Mouse (Mus musculus) neural tube, embryonic 14.5 days (tissue): ENCODE measurements around the gene Lpp. TPM values are rescaled to one million over a fixed set of nuclear protein-coding genes. Genes with fewer than 3 reads are reported as not detected.

Experiments used
- ATAC-seq: fragments of 200-750 bp; cut with Nextera tagmentation; 2 replicates; pipeline ENCODE4 v1.8.0; 2017; ENCODE audit warnings: low read depth, mild to moderate bottlenecking, moderate TSS enrichment, moderate library complexity
- H3K27ac ChIP-seq: fragments of 300-500 bp; sonication (generic); 2 replicates; pipeline ENCODE4 v1.5.1; 2014; ENCODE audit warnings: low read depth, mild to moderate bottlenecking, control low read depth, low read length, moderate library complexity, mixed read lengths
- H3K27me3 ChIP-seq: fragments of 300-500 bp; sonication (generic); 2 replicates; pipeline ENCODE4 v1.6.1; 2014; ENCODE audit warnings: low read length; ENCODE audit not compliant: control insufficient read depth, insufficient read depth
- H3K36me3 ChIP-seq: fragments of 300-500 bp; sonication (generic); 2 replicates; pipeline ENCODE4 v1.6.1; 2014; ENCODE audit warnings: low read length, mixed read lengths; ENCODE audit not compliant: control insufficient read depth, insufficient read depth
- H3K4me1 ChIP-seq: fragments of 300-500 bp; sonication (generic); 2 replicates; pipeline ENCODE4 v1.6.1; 2014; ENCODE audit warnings: low read length; ENCODE audit not compliant: control insufficient read depth, insufficient read depth
- H3K4me2 ChIP-seq: fragments of 300-500 bp; sonication (generic); 2 replicates; pipeline ENCODE4 v1.6.1; 2014; ENCODE audit warnings: mild to moderate bottlenecking, low read depth, low read length, control low read depth
- H3K4me3 ChIP-seq: fragments of 300-500 bp; sonication (generic); 2 replicates; pipeline ENCODE4 v1.5.1; 2014; ENCODE audit warnings: low read depth, low read length, control low read depth, mixed read lengths
- H3K9ac ChIP-seq: fragments of 300-500 bp; sonication (generic); replicated peaks from 2 replicates; pipeline ENCODE4 v1.6.1; 2014; ENCODE audit warnings: low read depth, mild to moderate bottlenecking, control low read depth, low read length, mixed read lengths
- H3K9me3 ChIP-seq: fragments of 300-500 bp; sonication (generic); 2 replicates; pipeline ENCODE4 v1.6.1; 2016; ENCODE audit warnings: low read length; ENCODE audit not compliant: control insufficient read depth
- WGBS: fragments of 180-500 bp; shearing (Covaris S2); extraction: QIAGEN DNeasy Blood & Tissue Kit; methylation state at CpG from one replicate; pipeline ENCODE4 v1.1.7; 2014; 5-methylcytosine and 5-hydroxymethylcytosine counted together
- polyA plus RNA-seq: library from polyadenylated mRNA; unstranded; fragments of >200 nt; fragmentation: Nextera tagmentation; extraction: Ambion mirVana; gene quantifications from 2 replicates; pipeline ENCODE4 v1.2.1, GENCODE M21; 2014

The Lpp gene
- polyA plus RNA-seq, 1 experiment from 2014 or later, result 7.0 TPM

DNA sequence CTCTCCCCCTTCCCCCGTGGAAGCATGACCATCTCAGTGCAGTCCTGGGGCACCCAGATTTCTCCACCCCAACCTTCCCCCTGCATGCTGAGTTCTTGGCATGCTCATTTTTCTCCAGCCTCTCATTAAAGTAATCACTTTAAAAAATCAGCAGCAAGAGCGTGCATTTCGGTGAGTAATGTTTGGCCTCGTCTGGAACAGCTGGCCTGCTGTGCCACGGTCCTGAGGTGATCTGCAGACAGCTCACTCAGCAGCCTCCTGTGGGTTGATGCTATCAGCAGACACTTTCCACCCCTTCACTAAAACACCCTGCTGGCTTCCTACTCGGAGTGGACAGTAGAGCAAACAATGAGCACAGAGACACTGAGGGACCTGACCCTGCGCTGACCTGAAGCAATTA is 437.6 kb downstream of the Lpp start:
- Histone ChIP-seq H3K4me1 (no peaks in the 10 kb centered on the region), H3K36me3 (no peaks in the 10 kb centered on the region), H3K9ac (no peak overlapping the region), H3K9me3 (no peaks in the 10 kb centered on the region), H3K27me3 (no peaks in the 10 kb centered on the region), H3K27ac (no peak overlapping the region), H3K4me2 (no peak overlapping the region), H3K4me3 (no peak overlapping the region)
- 53% methylated on average over 7 of the region's 7 CpGs for WGBS
- ATAC-seq, result no peak

DNA sequence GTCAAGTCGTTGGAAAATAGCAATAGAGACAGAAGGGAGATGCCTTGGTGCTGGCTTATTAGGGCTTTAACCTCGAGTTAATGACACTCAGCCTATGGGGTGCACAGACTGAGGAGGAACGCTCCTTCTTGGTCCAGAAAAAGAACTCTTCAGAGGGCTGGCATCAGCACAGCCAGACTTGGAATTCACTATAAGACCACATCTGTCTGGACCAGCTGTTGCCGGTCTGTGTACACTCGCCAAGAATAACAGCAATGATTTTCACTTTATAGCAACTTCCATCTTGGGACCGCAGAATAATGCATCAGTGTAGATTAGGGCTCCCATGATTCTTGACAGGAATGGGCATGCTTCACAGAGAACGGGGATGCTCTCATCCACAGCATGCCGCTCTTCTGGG is 439.9 kb downstream of the Lpp start:
- H3K4me3 ChIP-seq, result no peak overlapping the region
- no peak overlapping the region for H3K4me2 ChIP-seq
- ATAC-seq, result peak; percentile 46; the same call in 1 of the 2 replicates
- H3K27ac ChIP-seq, result no peak overlapping the region
- WGBS, result 71% methylated on average over 8 of the region's 8 CpGs
- H3K4me1 ChIP-seq, result no peaks in the 10 kb centered on the region
- no peaks in the 10 kb centered on the region for H3K9me3 ChIP-seq
- H3K36me3 ChIP-seq, result no peaks in the 10 kb centered on the region
- H3K9ac ChIP-seq, result no peak overlapping the region
- H3K27me3 ChIP-seq, result no peaks in the 10 kb centered on the region

DNA sequence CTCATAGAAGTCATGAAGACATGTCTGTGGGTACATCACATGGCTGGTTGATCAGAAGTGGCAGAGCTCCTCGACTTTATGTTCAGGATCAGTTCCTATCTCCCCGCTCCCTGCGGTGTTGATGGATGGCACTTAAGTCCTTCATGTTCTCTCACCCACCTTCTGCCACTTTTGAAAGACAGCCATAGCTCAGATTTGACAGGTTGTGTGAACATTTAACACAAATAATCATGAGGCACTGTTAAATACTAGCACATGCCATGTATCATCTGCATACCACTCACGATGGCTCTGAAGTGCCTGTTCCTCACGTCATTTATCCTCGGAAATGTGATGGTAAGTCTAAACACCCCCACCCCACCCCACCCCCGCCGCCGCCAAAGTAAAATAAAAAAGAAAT is 441.2 kb downstream of the Lpp start:
- WGBS, result 80% methylated on average over 9 of the region's 9 CpGs
- no peak overlapping the region for H3K4me3 ChIP-seq
- no peak overlapping the region for H3K9ac ChIP-seq
- no peak for ATAC-seq
- no peak overlapping the region for H3K27ac ChIP-seq
- no peak overlapping the region for H3K4me2 ChIP-seq
- H3K4me1 ChIP-seq, result no peaks in the 10 kb centered on the region
- H3K27me3 ChIP-seq, result no peaks in the 10 kb centered on the region
- H3K9me3 ChIP-seq, result no peaks in the 10 kb centered on the region
- H3K36me3 ChIP-seq, result no peaks in the 10 kb centered on the region

DNA sequence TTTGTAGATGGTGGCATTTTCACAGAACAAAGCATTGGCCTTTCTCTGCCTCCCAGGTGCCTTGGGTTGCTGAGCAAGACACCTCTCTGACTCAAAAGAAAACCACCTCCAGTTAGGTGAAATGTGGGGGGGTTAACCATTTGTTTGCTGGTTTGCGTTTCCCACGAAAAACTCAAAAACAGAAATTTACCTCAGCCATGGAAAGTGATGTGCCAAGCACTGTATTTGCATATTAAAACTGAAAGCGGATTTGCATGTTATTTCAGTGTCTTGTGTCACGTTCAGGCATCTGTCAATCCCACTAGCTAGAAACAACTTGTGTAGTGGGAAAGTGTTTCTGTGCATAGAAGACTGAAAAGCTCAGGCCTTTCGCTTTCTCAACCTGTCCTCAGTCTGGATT is 443.2 kb downstream of the Lpp start:
- WGBS, result 90% methylated on average over 5 of the region's 5 CpGs
- H3K4me2 ChIP-seq, result no peak overlapping the region

DNA sequence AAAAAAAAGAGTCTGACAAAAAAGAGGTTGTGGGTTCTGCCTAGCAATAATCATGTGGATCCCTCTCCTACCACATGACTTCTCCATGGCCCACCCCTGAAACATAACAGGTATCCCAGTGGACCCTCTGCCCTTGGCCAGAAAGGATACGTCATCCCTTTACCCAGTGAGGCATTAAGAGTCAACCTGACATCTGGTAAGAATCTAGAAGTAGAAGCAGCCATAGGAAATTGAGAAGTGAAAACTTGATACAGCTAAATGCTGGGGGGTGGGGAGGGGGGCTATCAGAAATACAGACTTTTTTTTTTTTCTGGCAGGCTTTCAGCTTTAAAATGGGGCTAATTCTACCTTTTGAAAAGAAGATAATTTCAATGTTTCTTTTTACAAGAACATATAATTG is 445.7 kb downstream of the Lpp start:
- Histone ChIP-seq H3K4me3 (no peak overlapping the region), H3K4me1 (no peaks in the 10 kb centered on the region), H3K36me3 (no peaks in the 10 kb centered on the region), H3K4me2 (no peak overlapping the region), H3K27ac (no peak overlapping the region), H3K27me3 (no peaks in the 10 kb centered on the region), H3K9me3 (no peaks in the 10 kb centered on the region), H3K9ac (no peak overlapping the region)
- ATAC-seq, result no peak
- 100% methylated on average over 1 of the region's 1 CpGs for WGBS

More for the DNA sequence above, 443.2 kb downstream of the Lpp start:
- no peaks in the 10 kb centered on the region for H3K36me3 ChIP-seq
- H3K4me1 ChIP-seq, result no peaks in the 10 kb centered on the region
- no peak overlapping the region for H3K4me3 ChIP-seq
- no peak for ATAC-seq
- H3K27me3 ChIP-seq, result no peaks in the 10 kb centered on the region
- H3K9me3 ChIP-seq, result no peaks in the 10 kb centered on the region
- no peak overlapping the region for H3K27ac ChIP-seq
- no peak overlapping the region for H3K9ac ChIP-seq

DNA sequence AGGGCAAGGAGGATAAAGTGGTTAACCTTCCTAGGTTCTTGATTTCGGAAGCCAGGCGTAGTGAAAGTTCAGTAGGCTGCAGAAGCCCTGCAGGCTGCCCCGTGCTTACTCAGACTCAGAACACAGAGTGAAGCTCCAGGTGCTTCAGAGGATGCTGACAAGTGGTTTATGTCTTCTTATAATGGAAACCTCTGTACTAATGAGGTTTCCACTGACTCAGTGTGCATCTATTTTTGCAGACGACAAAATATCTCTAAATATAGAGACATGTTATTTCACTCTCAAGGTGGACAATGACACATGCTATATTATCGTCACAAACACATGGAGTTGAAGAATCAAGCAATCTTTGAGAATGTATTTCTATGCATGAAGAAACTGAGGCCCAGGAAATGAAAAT is 446.8 kb downstream of the Lpp start:
- Histone ChIP-seq H3K9ac (no peak overlapping the region), H3K9me3 (no peaks in the 10 kb centered on the region), H3K4me2 (no peak overlapping the region), H3K4me1 (no peaks in the 10 kb centered on the region), H3K4me3 (no peak overlapping the region), H3K36me3 (no peaks in the 10 kb centered on the region), H3K27ac (no peak overlapping the region), H3K27me3 (no peaks in the 10 kb centered on the region)
- WGBS, result 89% methylated on average over 5 of the region's 5 CpGs
- no peak for ATAC-seq

DNA sequence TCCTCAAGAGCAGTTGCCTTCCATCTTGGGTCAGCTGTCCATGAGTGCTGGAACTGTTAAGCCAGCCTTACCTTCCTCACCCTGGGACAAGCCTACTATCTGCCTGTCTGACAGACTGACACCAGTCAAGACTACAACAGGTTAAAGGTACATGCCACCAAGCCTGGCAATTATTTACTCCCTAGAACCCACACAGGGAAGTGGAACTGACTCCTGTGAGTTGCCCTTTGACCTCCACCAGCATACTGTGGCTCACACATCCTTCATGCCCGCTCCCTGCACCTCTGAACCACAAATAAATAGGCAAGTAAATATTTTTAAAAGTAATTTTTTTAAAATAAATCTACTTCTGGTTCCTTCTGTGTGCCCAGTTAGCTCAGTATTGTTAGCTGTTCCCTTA is 452.8 kb downstream of the Lpp start:
- H3K27me3 ChIP-seq, result no peaks in the 10 kb centered on the region
- H3K27ac ChIP-seq, result no peak overlapping the region
- H3K4me2 ChIP-seq, result no peak overlapping the region
- WGBS, result 86% methylated on average over 1 of the region's 1 CpGs
- no peak overlapping the region for H3K4me3 ChIP-seq
- H3K9ac ChIP-seq, result no peak overlapping the region
- no peaks in the 10 kb centered on the region for H3K36me3 ChIP-seq
- no peak for ATAC-seq
- H3K9me3 ChIP-seq, result no peaks in the 10 kb centered on the region
- H3K4me1 ChIP-seq, result no peaks in the 10 kb centered on the region

DNA sequence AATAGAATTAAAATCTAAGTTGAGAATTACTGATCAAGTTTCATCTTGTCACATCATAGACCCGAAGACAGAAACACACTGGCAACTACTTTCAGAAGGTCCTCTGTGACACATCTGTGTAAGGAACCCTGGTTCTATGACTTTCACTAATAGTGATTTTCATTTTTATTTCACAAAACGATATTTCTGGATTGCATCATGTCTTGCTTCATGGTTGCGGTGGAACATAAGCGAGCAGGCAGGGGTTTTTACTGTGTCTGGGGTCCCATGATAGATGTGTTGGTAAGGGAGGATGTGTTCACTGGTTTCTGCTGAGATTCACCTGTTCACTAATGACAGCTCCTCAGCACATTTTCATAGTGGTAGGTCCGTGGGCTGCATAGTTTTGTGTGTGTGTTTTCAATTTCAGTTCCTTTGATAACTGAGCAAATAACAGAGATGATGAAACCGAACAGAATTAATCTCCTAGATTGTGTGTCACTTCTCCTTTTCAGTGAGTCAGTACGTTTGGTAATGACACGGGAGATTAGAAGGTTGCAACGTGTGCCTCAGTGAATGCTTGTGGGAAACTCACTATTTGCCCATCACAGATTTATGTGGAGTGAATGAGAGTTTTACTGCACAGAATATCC is 466.3 kb downstream of the Lpp start:
- no peak for ATAC-seq
- Histone ChIP-seq H3K27ac (no peak overlapping the region), H3K36me3 (no peaks in the 10 kb centered on the region), H3K4me2 (no peak overlapping the region), H3K27me3 (no peaks in the 10 kb centered on the region), H3K4me1 (no peaks in the 10 kb centered on the region), H3K9ac (no peak overlapping the region), H3K9me3 (no peaks in the 10 kb centered on the region), H3K4me3 (no peak overlapping the region)
- 92% methylated on average over 9 of the region's 9 CpGs for WGBS

DNA sequence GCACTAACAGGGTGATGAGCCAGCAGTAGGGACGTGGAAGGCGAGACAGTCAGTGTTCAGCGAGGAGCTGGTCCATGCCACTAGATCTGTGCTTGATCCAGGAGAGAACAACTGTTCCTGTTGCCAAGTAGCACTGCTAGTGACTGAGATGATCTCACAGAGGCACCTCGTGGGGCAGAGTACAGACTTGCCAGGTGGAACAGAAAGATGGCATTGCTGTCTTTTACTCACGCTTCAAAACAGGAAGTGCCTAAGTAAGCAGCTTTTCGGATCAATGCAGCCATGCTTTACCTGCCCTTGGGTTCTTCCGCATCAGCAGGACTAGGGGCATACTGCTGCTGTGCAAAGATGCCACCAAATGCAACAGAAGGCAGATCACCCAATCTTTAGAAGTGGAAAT is 467.1 kb downstream of the Lpp start:
- Histone ChIP-seq H3K4me2 (no peak overlapping the region), H3K27me3 (no peaks in the 10 kb centered on the region), H3K4me3 (no peak overlapping the region), H3K36me3 (no peaks in the 10 kb centered on the region), H3K9ac (no peak overlapping the region), H3K27ac (no peak overlapping the region), H3K4me1 (no peaks in the 10 kb centered on the region), H3K9me3 (no peaks in the 10 kb centered on the region)
- WGBS, result 91% methylated on average over 7 of the region's 7 CpGs
- no peak for ATAC-seq
